In genomic region chr4:106622030-106622493, GRCm38 (mm10) we compare ENCODE assay signal across 9 mouse cellular contexts. TPM values are rescaled to one million over a fixed set of nuclear protein-coding genes. Genes with fewer than 3 reads are reported as not detected.
DNase-seq lines count a peak whose midpoint lies in the region; ATAC-seq lines count a peak whose summit lies in the region.
"Had no signal": no experiment of that assay in that cellular context is flagged by ENCODE, and none has a peak within 500 bp of the region (broad histone marks: within the 10 kb centered on the region; RNA-seq: fewer than 3 reads in every experiment).

Ttc22 (plus strand) TSS chr4:106622432.

- no peaks in the 10 kb centered on the region for H3K9me3 ChIP-seq in forebrain, embryonic 10.5 days

- H3K4me3 ChIP-seq in forebrain, embryonic 10.5 days, result no peak within 1 kb of the TSS

- ATAC-seq in megakaryocyte-erythroid progenitor cell, adult 5-6 weeks (replicated peaks; ENCODE audit: low FRiP score, low TSS enrichment, poor library complexity, severe bottlenecking), result no peak

- no peaks in the 10 kb centered on the region for H3K36me3 ChIP-seq in forebrain, embryonic 10.5 days (replicated peaks)

- peaks cover 27% of the 10 kb centered on the region for H3K4me1 ChIP-seq in forebrain, embryonic 10.5 days

- no peak within 1 kb of the TSS for H3K27ac ChIP-seq in forebrain, embryonic 10.5 days
- H3K27ac ChIP-seq: macrophage had no signal

- peak; percentile 88 for DNase-seq in kidney, adult 11 months
- no peak for DNase-seq in kidney, postnatal 4 days
- peak; percentile 65 for DNase-seq in fat pad, adult 2 months (ENCODE audit: extremely low read depth, low read depth, low spot score)
- peak; percentile 59 for DNase-seq in kidney, postnatal 10 days
- DNase-seq in skeletal muscle tissue, adult 2 months (ENCODE audit: low read depth, low spot score), result peak; percentile 25
- DNase-seq in forebrain, embryonic 10.5 days (ENCODE audit: extremely low spot score, low spot score), result no peak
- DNase-seq in cerebellum, adult 9-11 months, result no peak

- H3K27me3 ChIP-seq in forebrain, embryonic 10.5 days (ENCODE audit: poor library complexity, severe bottlenecking), result peaks cover 75% of the 10 kb centered on the region

- 30% methylated on average over 16 of the region's 16 CpGs for WGBS in forebrain, embryonic 10.5 days

RNA-seq across cellular contexts. Expression of gene Ttc22, which starts in this region (rescaled TPM):
- total RNA-seq in megakaryocyte-erythroid progenitor cell, adult 5-6 weeks (2014; fragmentation: Nextera tagmentation), result not detected in 2 replicates
- not detected in 2 replicates for total RNA-seq in megakaryocyte-erythroid progenitor cell, adult 5-6 weeks (2017)
- not detected in 2 replicates for polyA plus RNA-seq in forebrain, embryonic 10.5 days (2016; fragmentation: Nextera tagmentation; extraction: Ambion mirVana)
- polyA plus RNA-seq: macrophage had no signal

Comparison
In these comparisons a context has a peak if more than half of its experiments do, and no peak if none do; other contexts are left out.
1. DNase-seq: peak in kidney, adult 11 months (single experiment), fat pad, adult 2 months (single experiment), kidney, postnatal 10 days (single experiment) and skeletal muscle tissue, adult 2 months (single experiment); none in kidney, postnatal 4 days (0 of 2), forebrain, embryonic 10.5 days (single experiment) and cerebellum, adult 9-11 months (single experiment).